Mouse (Mus musculus): ENCODE measurements around the gene Rho.

Gene Rho

DNA sequence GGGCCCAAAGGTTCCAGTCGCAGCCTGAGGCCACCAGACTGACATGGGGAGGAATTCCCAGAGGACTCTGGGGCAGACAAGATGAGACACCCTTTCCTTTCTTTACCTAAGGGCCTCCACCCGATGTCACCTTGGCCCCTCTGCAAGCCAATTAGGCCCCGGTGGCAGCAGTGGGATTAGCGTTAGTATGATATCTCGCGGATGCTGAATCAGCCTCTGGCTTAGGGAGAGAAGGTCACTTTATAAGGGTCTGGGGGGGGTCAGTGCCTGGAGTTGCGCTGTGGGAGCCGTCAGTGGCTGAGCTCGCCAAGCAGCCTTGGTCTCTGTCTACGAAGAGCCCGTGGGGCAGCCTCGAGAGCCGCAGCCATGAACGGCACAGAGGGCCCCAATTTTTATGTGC is at the start of gene Rho:
Rho (plus strand) TSS at position 110 of the 400 bp plus-strand sequence.
- DNase-seq (ENCODE audit: low spot score): no peak

DNA sequence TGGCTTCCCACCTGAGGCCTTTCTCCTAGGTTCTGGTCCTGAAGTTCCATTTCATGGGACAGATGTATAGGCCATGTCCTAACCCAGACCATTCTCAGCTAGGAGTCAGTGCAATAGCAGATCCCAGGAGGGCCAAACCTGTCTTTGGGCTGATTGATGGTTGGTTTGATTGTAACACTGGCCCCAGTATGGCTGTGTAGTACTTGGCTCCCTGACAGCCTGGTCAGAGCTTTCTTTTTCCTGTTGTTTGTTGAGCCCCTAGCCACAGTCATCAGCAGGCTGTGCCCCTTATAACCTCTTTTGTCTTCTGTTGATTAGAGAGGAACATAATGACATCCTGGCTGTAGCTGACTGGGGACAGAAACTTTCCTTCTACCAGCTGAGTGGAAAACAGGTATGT is 47.5 kb upstream of the Rho start:
- DNase-seq (ENCODE audit: low spot score): no peak

DNA sequence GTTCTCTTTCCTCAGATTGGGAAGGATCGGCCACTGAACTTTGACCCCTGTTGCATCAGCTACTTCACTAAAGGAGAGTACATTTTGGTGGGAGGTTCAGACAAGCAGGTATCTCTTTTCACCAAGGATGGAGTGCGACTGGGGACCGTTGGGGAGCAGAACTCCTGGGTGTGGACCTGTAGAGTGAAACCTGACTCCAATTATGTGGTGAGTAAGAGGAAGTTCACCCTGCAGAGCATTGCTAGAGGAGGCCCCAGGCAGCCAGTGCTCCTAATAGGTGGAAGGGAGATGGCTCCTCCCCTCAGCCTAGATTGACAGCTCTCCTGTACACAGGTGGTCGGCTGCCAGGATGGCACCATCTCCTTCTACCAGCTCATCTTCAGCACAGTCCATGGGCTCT is 44.7 kb upstream of the Rho start:
- DNase-seq (ENCODE audit: low spot score): no peak

DNA sequence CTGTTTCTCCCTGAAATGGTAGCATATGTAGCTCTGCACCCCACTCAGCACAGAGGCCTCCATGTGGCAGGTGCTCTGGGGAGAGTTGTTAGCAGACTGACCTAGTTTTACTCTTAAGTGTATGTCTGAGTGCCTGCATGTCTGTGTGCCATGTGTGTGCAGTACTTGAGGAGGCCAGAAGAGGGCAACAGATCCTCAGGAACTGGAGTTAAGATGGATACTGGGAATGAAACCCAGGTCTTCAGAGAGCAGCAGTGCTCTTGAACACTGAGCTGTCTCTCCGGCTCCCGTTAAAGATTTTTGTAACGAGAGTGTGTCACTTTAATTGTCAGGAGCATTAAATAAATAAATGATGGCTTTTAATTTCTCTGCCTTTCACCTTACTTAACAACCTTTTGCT is 43.3 kb upstream of the Rho start:
- DNase-seq (ENCODE audit: low spot score): no peak

DNA sequence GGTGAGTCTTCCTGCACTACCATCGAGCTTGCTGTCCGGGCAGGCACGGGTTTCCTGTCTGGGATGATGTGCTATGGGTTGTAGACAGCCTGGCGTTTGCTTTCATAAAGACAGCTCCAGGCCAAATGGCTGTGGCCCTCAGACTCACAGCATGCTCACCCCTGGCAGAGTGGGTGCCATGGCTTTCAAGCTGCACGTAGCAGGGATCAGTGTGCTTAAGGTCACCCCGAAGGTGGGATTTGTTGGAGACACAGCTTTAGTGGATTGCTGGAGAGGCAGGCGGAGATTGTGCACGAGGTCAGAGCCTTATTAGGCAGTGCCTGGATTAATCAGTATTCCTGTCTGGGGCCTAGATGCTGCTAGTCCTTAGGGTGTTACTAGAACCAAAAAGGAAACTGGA is 40.9 kb upstream of the Rho start:
- no peak for DNase-seq (ENCODE audit: low spot score)

DNA sequence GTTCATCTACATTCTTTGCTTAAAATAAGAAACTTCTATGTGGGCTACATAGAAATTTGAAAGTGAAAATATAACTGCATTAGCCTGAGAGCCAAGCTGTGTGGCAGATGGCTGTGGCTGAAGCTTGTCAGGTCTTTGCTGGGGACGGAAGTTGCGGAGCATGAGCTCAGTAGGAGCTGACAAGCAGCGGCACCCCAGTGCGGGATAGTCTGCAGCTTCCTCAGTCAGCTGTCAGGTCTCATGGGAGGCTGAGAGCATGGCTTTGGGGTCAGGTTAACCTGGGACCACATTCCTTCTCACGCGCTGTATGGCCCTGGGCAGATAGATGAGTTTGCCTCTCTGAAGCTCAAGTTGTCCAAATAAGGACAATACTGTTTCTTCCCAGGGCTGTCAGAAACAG is 40.5 kb upstream of the Rho start:
- DNase-seq (ENCODE audit: low spot score): no peak

DNA sequence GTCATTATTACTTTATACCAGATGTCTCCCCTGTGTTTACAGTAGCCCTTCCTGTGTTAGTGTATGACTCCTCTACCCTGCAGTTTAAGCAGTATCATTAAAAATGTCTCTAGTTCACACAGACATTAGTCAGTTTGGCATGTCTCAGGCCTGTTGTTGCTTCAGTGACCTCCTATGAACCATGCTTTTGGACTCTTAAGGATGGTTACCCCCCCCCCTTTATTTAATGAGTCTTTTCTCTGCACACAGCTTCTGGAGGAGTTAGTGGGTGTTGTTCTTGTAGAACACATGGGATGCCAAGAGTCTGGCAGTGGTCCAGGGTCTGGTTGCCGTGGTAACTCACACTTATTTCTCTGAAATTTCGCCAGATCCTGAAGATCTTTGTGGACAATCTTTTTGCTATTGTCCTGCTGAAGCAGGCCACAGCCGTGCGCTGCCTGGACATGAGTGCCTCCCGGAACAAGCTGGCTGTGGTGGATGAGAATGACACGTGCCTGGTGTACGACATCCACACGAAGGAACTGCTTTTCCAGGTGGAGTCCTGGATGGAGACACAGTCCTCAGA is 40.0 kb upstream of the Rho start:
- peak; percentile 66 for DNase-seq (ENCODE audit: low spot score)

DNA sequence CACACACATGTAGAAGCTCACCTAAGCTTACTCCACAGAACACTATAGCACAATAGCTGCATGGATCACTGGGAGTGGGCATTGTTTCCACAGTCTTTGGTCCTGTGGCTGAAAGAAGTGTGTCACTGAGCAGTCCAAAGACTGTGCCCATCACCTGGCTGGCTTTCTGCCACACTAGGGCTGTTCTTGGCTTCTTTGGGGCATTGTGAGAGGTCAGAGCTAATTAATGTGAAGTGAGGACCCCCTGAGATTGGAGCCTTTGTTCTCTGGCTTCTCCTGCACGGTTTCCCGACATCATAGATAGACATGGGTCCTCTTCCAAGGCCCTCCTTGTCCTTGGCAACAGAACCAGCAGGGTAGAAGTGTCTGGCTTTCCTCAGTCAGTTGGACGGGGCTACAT is 39.2 kb upstream of the Rho start:
- DNase-seq (ENCODE audit: low spot score): no peak

DNA sequence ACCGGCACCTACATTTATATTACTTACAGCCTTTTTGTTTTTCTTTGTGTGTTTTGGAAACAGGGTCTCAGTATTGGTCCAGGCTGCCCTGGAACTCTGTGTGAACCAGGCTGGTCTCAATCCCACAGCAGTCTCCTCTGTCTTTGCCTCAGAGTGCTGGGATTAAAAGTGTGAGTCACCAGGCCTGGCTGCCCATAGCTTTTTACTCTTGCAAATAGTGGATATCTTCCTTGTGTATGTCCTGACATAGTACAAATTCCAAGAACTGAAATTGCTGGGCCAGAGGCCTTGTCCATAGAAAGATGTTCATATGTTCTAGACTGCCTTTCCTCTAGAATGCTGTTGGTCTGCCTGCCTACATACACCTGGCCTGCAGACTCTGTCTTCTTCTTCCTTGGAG is 35.2 kb upstream of the Rho start:
- no peak for DNase-seq (ENCODE audit: low spot score)

DNA sequence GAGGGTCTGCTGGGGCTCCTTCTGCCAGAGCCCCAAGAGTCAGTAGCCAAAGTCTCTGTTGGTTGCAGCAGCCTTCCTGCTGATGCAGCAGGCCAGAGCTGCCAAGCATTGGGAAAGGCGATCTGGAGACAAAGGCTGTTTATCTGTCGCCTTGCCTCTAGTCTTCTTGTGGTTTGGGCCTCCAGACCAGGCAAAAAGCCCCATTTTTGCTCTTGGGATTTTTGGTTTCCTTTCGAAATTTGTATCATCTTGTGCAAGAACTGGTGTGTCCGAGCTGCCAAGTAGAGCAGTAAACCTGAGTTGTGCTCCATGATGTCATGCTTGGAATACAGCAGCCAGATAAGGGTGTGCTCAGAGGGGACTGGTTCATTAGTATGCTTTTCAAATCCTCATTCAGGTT is 34.4 kb upstream of the Rho start:
- DNase-seq (ENCODE audit: low spot score): no peak

DNA sequence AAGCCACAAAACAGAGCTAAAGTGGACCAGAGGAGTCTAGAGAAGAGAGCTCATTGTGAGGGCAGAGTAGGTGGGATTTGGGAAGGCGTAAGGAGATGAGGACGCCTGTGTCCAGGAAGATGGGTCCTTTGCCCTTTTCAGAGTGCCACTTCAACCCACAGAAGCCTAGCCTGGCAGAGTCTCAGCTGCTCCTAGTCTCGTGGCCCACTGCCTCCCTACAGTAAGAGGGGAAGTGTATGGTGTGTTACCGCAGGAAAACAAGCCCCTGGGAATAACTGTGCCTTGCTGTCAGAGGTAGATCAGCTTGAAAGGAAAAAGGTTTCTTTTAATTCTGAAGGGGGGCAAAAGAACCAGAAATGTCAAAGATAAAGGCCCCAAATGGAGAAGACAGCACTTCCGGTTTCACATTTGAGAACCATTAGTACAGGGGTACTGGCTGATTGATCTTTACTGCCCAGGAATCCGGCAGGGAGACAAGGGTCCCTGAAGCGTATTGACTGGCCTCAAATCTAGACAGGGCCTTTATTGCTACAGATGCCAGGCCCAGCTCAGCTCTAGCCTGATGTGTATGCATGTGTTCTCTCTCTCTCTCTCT is 33.5 kb upstream of the Rho start:
- DNase-seq (ENCODE audit: low spot score): no peak

DNA sequence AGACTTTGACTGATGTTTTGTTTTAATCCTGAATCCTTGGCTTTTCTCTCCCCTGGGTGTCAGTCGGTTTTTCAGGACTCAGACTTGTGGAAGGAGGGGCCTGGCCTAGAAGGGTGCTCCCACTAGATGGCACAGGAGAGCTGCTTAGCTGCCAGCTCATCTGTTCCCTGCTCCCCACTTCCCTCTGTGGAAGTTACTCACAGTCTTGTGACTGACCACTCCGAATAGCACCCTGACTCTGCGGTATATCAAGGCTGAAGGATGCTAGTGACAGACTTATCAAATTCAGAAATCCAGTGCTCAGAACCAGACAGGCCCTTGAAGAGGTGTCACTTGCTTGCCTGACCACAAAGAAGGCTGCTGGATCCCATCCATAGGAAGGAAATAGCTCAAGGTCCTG is 30.5 kb upstream of the Rho start:
- peak; percentile 65 for DNase-seq (ENCODE audit: low spot score)

DNA sequence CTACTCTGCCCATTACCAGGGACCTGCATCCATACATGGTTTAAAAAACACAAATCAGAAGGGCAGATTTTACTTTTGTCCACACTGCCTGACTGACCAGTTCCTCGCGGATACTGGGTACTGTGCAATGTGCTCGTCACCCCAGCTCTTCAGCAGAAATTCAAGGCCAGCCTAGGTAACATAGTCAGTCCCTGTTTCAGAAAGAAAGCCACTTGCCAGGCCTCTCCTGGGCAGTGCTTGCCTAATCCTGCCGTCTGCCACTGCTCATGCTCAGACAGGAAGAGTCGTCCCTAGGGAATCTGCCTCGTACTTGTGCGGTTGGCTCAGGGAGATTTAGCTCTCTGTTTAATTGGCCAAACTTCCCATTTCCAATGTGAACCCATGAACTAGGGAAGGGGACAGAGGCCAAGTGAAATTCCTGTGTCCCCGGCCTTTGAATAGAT is 30.0 kb upstream of the Rho start:
- DNase-seq (ENCODE audit: low spot score): no peak

DNA sequence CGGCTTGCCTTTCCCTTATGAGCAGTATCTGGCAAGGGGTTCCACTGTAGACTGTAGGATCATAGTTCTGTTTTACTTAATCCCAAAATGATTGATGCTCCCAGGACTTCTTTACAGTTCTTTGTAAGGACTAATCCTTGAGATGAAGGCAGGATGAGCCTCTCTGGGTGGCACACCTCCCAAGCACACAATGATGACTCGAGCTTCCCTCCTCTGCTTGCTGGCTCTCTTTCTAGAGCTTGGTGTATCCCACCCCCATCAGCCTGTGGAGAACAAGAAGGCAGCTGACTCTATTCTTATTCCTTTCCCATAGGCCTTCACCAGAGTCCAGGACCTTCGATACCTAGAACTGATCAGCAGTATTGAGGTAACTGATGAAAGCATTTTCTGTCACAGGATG is 29.0 kb upstream of the Rho start:
- DNase-seq (ENCODE audit: low spot score): no peak

DNA sequence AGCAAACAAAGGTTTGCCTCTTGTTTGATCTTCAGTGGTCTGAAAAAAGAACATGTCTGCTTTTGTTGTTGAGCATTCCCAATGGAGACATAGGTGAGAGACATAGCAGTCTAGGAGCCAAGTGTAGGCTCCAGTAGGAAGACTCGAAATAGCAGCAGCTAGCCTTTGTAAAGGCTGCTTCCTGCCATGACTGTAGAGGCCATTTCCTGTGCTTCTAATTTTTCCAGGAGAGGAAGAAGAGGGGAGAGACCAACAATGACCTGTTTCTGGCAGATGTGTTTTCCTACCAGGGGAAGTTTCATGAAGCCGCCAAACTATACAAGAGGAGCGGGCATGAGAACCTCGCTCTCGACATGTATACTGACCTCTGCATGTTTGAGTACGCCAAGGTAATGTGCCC is 26.0 kb upstream of the Rho start:
- DNase-seq (ENCODE audit: low spot score): no peak

DNA sequence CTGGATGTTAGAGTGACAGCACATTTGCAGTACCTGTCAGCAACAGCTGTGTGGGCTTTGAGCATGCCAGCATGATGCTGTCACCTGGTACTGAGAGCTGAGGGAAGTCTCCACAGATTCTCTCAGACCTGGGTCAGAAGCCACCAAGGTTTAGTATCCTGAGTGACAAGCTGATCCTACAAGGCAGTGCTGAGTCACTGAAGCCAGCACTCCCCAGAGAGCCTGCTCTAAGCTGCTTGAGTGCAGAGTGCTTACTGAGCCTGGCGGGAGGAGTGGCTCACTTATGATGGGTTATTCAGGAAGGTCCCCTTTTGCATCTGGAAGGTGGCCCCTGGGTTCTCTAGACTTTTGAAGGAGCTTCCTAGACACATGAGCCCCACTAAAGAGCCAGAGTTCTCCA is 25.1 kb upstream of the Rho start:
- DNase-seq (ENCODE audit: low spot score): no peak

DNA sequence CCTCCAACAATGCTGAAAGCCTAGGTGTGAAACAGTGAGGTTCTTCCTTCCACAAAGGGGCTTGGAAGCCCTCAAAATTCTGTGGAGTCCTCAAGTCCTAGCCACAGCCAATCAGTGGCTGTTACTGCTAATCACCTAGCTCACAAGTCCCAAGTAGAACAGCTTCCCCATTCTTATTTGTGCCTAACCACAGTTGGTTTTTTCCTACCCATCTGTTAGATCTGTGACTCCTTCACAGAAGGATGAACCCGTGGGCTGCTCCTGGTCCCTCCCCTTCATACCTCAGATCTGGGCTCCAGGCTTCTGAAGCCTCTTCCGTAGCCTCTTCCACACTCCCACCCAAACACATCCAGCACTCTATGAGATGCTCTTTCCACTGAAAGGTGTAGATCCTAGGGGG is 24.7 kb upstream of the Rho start:
- DNase-seq (ENCODE audit: low spot score): no peak

DNA sequence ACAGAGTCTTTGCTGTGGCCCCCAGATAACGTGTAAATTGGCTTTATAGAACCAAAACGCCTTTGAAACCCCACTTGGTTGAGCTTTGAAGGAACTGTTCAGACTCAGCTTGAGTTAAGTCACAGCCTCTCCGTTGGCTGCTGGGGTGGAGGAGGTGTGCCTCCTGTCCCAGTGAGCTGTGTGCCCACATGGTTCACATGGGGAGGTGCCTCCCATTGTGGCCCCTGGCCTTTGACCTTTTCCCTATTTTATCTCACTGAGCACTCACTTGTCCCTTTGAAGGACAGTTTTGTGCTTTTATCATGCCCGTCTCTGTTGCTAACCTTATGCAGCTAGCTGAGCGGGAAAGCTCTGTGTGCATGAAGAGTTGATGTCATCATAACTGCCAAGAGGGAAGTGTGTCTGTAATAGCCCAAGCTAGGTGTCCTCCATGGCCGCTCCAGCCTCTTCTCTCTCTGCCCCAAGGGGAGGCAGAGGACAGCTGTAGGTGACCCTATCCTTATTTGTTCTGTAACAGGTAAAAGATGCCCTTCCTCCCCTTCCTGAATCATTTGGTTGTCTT is 23.0 kb upstream of the Rho start:
- DNase-seq (ENCODE audit: low spot score): no peak

DNA sequence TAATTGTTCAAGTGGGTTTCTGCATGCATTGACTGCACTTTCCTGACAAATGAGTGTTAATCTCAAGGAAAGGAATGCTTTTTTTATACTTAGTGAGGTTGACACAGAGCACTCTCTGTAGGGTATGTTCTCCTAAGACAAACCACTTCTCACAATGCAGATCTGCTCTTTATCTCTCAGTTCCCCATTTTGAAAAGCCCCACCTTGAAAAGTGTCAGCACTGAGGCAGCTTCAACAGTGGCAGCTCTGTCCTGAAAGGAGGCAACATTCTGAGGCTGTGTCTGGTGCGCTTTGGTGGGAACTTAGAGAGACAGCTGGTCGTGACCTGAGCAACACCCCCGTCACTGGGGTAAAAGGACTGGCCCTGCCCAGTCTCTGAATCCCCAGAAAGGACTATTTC is 22.5 kb upstream of the Rho start:
- DNase-seq (ENCODE audit: low spot score): no peak

DNA sequence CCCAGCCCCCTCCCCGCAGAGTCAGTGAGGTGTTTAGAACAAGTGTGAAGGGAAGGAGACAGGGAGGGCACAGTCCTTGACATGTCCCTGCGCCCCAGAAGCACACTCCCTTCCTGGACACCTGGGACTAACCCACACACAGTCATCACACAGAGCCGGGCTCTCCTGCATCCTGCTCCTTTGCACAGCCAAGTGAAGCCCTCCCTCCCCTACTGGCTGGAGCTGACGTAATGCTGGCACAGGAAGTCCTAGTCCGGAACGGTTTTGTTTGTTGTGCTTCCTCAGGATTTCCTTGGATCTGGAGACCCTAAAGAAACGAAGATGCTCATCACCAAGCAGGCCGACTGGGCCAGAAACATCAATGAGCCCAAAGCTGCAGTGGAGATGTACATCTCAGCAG is 21.6 kb upstream of the Rho start:
- DNase-seq (ENCODE audit: low spot score): no peak

DNA sequence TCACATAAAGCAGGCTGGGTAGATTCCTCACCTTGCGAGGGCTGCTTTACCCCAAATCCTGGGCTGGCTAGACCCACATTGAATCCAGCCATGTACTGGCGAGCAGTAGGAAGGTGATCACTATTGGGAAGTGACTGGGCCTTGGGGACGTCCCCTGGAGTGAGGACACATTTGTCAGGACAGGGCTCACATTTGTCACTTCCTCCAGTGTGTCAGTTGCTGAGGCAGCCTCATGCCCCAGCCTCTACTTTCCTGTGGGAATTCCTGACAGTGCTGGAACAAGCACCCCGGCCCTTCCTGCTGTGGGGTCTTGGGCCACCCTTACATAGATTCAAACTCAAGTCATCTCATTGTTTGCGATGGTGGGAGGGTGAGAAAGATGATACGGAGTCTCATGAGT is 19.8 kb upstream of the Rho start:
- no peak for DNase-seq (ENCODE audit: low spot score)

DNA sequence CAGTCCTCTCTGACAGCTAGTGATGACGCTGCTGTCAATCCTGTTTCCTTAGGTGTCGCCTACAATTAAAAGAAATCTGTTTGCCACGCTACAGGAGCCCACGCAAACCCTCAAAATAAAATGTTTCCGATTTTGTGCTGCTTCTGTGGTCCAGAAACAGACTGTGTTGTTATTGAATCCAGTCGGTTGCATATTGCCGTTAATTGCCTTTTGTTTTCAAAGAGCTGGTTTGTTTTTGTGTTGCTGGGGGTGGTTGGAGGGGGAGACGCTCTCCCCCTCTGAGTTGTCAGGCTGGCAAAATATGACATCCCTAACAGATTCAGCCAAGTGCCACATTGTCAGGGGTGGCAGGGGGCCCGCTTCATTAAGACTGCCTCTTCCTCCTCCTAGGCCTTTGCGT is 18.1 kb upstream of the Rho start:
- no peak for DNase-seq (ENCODE audit: low spot score)

DNA sequence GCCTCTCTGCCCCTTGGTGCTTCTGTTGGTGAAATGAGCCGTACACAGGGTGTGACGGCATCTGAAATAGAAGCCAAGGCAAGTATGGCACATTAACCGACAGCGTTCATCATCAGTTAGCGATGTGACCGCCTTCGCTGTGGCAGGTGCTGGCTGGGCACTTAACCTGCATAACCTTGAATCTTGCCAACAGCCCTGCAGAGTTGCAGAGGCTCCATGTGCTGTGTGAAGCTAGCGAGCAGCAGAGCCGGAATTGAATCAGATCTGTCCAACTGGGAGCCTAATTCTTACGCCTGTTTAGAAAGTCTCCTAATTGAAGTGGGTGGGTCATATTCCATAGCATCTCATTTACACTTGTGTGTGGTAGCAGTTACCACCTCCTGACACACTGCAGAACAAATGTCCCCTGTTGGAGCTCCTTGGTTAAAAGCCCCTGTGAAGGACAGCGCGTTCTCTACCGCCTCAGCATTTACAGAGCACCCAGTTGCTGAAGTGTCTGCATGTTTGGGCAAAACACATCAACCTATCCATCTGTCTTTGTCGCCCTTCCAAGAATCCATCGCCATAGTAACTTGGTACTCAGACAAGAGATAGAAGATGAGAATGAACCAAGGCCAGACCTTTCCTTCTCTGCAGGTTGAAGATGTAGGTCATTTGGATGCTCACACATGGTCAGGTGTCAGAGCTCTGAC is 16.9 kb upstream of the Rho start:
- DNase-seq (ENCODE audit: low spot score): no peak
